Mouse (Mus musculus) midbrain, embryonic 12.5 days (tissue): ENCODE results near the gene Gpr156. TPM values are rescaled to one million over a fixed set of nuclear protein-coding genes. Genes with fewer than 3 reads are reported as not detected.

ENCODE experiments used
- ATAC-seq: fragments of 200-750 bp; cut with Nextera tagmentation; 2 replicates; pipeline ENCODE4 v1.8.0; 2017; ENCODE audit warnings: low read depth, moderate TSS enrichment, moderate library complexity; ENCODE audit not compliant: low FRiP score
- H3K27ac ChIP-seq: fragments of 300-500 bp; sonication (generic); replicated peaks from 2 replicates; pipeline ENCODE4 v1.5.1; 2016; ENCODE audit warnings: mild to moderate bottlenecking
- H3K27me3 ChIP-seq: fragments of 300-500 bp; sonication (generic); 2 replicates; pipeline ENCODE4 v1.6.1; 2016; ENCODE audit warnings: mild to moderate bottlenecking
- H3K36me3 ChIP-seq: fragments of 300-500 bp; sonication (generic); 2 replicates; pipeline ENCODE4 v1.6.1; 2016
- H3K4me1 ChIP-seq: fragments of 300-500 bp; sonication (generic); 2 replicates; pipeline ENCODE4 v1.6.1; 2016
- H3K4me2 ChIP-seq: fragments of 300-500 bp; sonication (generic); replicated peaks from 2 replicates; pipeline ENCODE4 v1.6.1; 2016; ENCODE audit warnings: mild to moderate bottlenecking, moderate library complexity
- H3K4me3 ChIP-seq: fragments of 300-500 bp; sonication (generic); 2 replicates; pipeline ENCODE4 v1.5.1; 2016; ENCODE audit warnings: mild to moderate bottlenecking
- H3K9ac ChIP-seq: fragments of 300-500 bp; sonication (generic); replicated peaks from 2 replicates; pipeline ENCODE4 v1.6.1; 2016; ENCODE audit warnings: mild to moderate bottlenecking, moderate library complexity
- H3K9me3 ChIP-seq: fragments of 300-500 bp; sonication (generic); 2 replicates; pipeline ENCODE4 v1.6.1; 2016; ENCODE audit warnings: mild to moderate bottlenecking
- WGBS: fragments of 180-500 bp; shearing (Covaris S2); methylation state at CpG from one replicate; pipeline ENCODE4 v1.1.7; 2016; 5-methylcytosine and 5-hydroxymethylcytosine counted together
- polyA plus RNA-seq: library from polyadenylated mRNA; unstranded; fragments of >200 nt; fragmentation: Nextera tagmentation; extraction: Ambion mirVana; gene quantifications from 2 replicates; pipeline ENCODE4 v1.2.1, GENCODE M21; 2016

Gene Gpr156
- polyA plus RNA-seq, 1 experiment from 2014 or later: 6.8 TPM

DNA sequence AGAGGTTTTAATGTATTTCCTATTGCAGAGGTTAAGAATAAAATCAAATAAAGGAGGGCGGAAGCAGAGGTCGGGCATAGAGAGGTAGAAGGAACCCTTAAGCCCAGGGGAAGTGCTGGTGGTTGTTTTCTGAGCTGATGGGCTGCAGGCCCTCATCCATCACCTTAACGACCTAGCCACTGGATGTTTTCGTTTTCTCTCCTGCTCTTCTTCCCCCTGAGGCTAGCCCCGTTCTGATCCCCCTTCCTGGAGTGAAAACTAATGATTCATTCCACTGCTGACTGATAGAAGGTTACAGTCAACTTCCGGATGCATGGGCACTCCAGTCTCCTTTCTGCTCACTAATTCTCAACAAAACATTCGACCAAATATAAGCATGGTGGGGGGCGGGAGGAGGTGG, 76.5 kb downstream of the Gpr156 start:
- no peak overlapping the region for H3K9ac ChIP-seq
- H3K4me2 ChIP-seq: no peak overlapping the region
- no peaks in the 10 kb centered on the region for H3K36me3 ChIP-seq
- no peak for ATAC-seq
- H3K27me3 ChIP-seq: no peaks in the 10 kb centered on the region
- H3K9me3 ChIP-seq: no peaks in the 10 kb centered on the region
- H3K4me1 ChIP-seq: peaks cover 51% of the 10 kb centered on the region
- 58% methylated on average over 8 of the region's 8 CpGs for WGBS
- H3K4me3 ChIP-seq: no peak overlapping the region
- 0 out of 2 replicates have a peak overlapping the region, but pooled peaks have one; percentile 10 for H3K27ac ChIP-seq

DNA sequence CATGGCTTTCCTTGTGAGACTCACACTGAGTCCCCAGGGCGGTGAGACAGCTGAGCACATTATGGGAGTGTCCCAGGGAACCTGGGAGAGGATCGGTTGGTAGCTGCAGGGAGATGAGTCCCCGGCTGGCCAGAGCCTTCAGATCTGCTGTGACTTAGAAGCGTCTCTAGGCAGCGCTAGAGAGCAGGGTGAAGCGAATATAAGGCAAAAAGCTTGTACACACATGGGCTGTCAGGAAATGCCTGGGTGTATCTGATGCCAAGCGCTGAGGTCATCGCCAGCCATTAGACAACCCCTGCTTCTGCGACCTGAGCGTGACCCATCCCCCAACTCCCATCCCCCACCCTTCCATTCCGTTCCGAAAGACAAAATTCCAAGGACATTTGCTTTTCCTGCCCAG, 78.4 kb downstream of the Gpr156 start:
- peaks cover 45% of the 10 kb centered on the region for H3K4me1 ChIP-seq
- no peak overlapping the region for H3K27ac ChIP-seq
- H3K4me3 ChIP-seq: no peak overlapping the region
- H3K9me3 ChIP-seq: no peaks in the 10 kb centered on the region
- H3K4me2 ChIP-seq: no peak overlapping the region
- H3K36me3 ChIP-seq: no peaks in the 10 kb centered on the region
- WGBS: 25% methylated on average over 12 of the region's 12 CpGs
- H3K9ac ChIP-seq: no peak overlapping the region
- H3K27me3 ChIP-seq: no peaks in the 10 kb centered on the region
- ATAC-seq: peak; percentile 3; the same call in 1 of the 2 replicates

DNA sequence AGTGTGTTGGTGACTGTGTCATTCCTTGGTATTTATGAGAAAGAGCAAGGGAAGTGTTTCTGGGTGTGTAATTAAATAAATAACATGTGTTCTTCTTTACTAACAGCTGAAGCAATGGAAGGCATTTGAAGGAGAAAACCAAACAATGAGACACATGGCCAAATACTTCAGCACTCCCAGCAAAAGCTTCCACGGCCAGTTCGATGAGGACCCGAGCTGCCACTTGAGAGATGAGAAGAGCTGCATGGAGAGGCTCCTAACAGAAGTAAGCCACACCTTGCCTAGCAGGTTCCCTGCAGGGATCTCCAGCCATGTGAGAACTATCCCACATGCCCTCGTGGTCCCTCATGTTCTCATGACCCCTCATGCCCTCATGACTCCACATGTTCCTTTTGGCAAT, 81.5 kb downstream of the Gpr156 start:
- WGBS: 78% methylated on average over 4 of the region's 4 CpGs
- peaks cover 48% of the 10 kb centered on the region for H3K4me1 ChIP-seq
- H3K4me3 ChIP-seq: no peak overlapping the region
- H3K9me3 ChIP-seq: no peaks in the 10 kb centered on the region
- no peak overlapping the region for H3K4me2 ChIP-seq
- H3K27ac ChIP-seq: no peak overlapping the region
- ATAC-seq: no peak
- H3K36me3 ChIP-seq: no peaks in the 10 kb centered on the region
- H3K9ac ChIP-seq: no peak overlapping the region
- H3K27me3 ChIP-seq: no peaks in the 10 kb centered on the region

DNA sequence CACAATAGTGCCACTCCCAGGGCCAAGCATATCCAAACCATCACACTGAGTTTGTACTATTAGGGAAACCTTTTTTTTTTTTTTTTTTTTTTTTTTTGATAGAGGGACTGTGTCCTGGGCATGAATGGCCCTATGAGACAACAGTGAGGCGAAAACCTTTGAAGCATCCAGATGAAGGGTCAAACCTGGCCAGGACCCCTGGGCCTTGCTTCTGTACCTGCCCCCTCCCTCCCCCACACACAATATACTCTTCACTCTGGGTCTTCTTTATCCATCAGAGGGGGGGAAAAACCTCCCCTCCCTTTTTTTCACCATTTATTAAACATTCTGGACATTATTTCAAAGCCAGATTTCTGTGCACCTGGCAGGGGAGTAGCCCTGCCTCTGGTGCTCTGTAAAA, 83.5 kb downstream of the Gpr156 start:
- Histone ChIP-seq H3K4me1 (peaks cover 29% of the 10 kb centered on the region), H3K9ac (no peak overlapping the region), H3K4me2 (no peak overlapping the region), H3K27me3 (no peaks in the 10 kb centered on the region), H3K9me3 (no peaks in the 10 kb centered on the region), H3K36me3 (peaks cover 6% of the 10 kb centered on the region; the same call in 1 of the 2 replicates), H3K27ac (peak overlapping the region; percentile 89), H3K4me3 (no peak overlapping the region)
- peak; percentile 59 for ATAC-seq
- WGBS: 56% methylated on average over 1 of the region's 1 CpGs

DNA sequence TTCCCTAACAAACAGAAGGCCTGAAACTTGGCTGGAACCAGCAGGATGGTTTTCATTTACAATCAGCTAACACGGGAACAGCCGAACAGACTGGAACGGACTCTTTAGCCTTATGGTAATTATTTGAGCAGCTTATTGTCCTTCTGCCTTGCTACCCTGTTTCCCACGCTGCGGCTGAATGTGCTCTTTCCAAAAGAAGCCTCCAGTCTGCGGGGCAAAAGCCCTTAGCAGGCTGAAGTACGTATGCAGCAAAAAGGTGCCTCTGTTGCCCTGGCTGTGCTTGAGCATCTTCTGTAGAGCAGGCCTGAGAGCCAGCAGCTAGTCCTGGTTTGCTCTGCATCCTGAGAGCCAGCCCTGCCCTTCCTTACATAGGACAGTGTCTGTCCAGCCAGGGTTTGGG, 83.9 kb downstream of the Gpr156 start:
- H3K36me3 ChIP-seq: peaks cover 11% of the 10 kb centered on the region
- H3K9me3 ChIP-seq: no peaks in the 10 kb centered on the region
- ATAC-seq: peak; percentile 83
- no peak overlapping the region for H3K9ac ChIP-seq
- 15% methylated on average over 7 of the region's 7 CpGs for WGBS
- H3K4me1 ChIP-seq: peaks cover 25% of the 10 kb centered on the region
- H3K4me2 ChIP-seq: no peak overlapping the region
- no peak overlapping the region for H3K4me3 ChIP-seq
- peak overlapping the region; percentile 89 for H3K27ac ChIP-seq
- H3K27me3 ChIP-seq: no peaks in the 10 kb centered on the region

DNA sequence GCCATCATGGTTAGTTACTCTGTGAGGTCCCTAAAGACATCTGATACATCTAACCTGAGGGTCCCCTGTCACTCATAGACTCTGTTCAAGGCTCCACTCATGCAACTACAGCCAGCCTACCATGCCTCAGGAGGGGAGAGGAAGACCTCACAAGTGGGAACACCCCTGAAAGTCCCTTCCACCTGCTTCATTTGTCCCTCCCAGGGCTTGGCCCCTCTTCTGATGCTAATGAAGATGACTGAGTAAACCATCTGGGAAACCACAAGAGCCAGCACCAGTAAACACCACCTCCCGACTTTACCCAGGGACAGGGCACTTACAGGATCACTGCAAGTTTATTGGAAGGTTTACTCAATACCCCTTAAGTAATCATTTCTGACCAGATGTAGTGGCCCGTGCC, 85.5 kb downstream of the Gpr156 start:
- Histone ChIP-seq H3K27me3 (no peaks in the 10 kb centered on the region), H3K4me3 (no peak overlapping the region), H3K9ac (no peak overlapping the region), H3K9me3 (no peaks in the 10 kb centered on the region), H3K4me2 (no peak overlapping the region), H3K36me3 (peaks cover 17% of the 10 kb centered on the region), H3K4me1 (peaks cover 25% of the 10 kb centered on the region), H3K27ac (0 out of 2 replicates have a peak overlapping the region, but pooled peaks have one; percentile 89)
- no peak for ATAC-seq
- WGBS: 46% methylated on average over 2 of the region's 2 CpGs

DNA sequence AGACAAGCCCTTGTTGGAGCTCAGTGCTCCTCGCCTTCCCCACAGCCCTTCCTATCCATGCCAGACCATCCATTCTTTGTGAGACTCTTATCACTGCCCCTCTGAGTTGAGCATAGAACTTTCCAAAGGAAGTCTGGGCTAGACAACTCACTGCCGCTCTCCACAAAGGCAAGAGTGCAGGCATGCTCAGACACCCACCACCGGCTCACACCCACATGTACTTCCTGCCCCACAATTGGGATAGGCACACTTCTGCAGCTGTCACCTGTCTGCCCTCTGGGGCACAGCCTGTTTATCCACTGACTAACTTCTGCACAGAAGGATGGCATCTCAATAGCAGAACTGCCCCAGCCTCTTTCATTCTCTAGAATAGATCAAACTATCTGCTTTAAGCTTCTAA, 86.2 kb downstream of the Gpr156 start:
- no peak overlapping the region for H3K4me3 ChIP-seq
- H3K27ac ChIP-seq: no peak overlapping the region

DNA sequence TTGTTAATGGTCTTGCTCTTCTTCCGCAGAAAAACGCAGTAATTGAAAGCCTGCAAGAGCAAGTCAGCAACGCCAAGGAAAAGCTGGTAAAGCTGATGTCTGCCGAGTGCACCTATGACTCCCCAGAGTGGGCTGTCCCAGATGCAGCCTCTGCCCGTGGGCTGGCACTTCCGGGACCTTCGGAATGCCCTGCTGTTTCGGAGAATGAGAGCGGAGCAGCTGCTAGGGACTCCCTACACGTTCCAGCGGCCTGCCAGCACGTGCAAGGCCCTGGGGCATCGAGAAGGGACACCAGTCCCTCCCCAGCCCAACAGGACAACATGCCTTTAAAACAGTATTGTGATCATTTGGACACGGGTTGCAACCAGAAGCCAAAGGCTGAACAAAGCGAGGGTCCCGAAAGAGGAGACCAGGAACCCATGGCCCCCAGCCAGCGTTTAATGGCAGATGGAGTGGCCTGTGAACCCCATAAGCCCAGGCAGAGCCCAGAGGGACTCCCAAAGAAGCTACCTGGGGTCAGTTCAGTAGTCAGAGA, 88.3 kb downstream of the Gpr156 start:
- Histone ChIP-seq H3K36me3 (peaks cover 17% of the 10 kb centered on the region), H3K4me2 (no peak overlapping the region), H3K27ac (no peak overlapping the region), H3K9me3 (no peaks in the 10 kb centered on the region), H3K27me3 (no peaks in the 10 kb centered on the region), H3K4me1 (peaks cover 23% of the 10 kb centered on the region), H3K9ac (no peak overlapping the region), H3K4me3 (no peak overlapping the region)
- WGBS: 90% methylated on average over 17 of the region's 17 CpGs
- ATAC-seq: no peak

More for the DNA sequence above, 86.2 kb downstream of the Gpr156 start:
- no peak for ATAC-seq
- Histone ChIP-seq H3K27me3 (no peaks in the 10 kb centered on the region), H3K9me3 (no peaks in the 10 kb centered on the region), H3K36me3 (peaks cover 17% of the 10 kb centered on the region), H3K4me1 (peaks cover 25% of the 10 kb centered on the region), H3K9ac (no peak overlapping the region), H3K4me2 (no peak overlapping the region)
- WGBS: 90% methylated on average over 3 of the region's 3 CpGs

DNA sequence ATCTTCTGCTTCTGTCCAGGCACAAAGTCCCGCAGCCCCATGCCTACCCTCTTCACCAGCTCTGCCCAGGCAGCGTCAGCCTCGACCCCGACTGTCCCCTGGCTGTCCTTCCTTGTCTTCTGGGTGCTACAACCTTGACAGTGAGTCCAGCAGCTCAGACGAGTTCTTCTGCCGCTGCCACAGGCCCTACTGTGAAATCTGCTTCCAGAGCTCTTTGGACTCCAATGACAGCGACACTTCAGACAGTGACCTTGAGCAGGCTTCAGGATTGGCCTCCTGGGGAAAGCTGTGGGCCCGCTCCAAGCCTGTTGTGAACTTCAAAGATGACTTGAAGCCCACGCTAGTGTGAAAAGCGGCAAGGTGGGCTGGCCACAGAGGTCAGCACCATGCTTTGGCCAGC, 89.2 kb downstream of the Gpr156 start:
- 88% methylated on average over 10 of the region's 10 CpGs for WGBS
- H3K27me3 ChIP-seq: no peaks in the 10 kb centered on the region
- no peaks in the 10 kb centered on the region for H3K9me3 ChIP-seq
- peaks cover 14% of the 10 kb centered on the region for H3K4me1 ChIP-seq
- H3K4me3 ChIP-seq: no peak overlapping the region
- H3K9ac ChIP-seq: no peak overlapping the region
- ATAC-seq: no peak
- no peak overlapping the region for H3K4me2 ChIP-seq
- no peak overlapping the region for H3K27ac ChIP-seq
- peaks cover 17% of the 10 kb centered on the region for H3K36me3 ChIP-seq

DNA sequence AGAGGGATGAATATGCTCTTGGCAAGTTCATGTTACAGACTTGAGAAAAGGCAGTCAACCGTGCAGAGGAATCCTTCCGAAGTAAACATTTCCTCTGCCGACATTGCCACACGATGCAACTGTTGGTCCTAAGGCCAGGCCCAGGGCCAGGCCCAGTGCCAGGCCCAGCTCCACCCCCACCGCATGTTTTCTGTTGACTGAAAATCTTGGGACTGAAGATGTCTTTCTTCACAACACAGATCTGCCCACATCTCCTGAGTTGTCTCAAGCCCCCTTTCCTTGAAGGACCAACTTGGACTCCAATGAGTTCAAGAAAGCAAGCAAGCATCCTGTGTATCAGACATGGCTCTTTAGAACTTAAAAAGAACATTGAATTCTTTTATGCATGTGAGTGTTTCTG, 92.1 kb downstream of the Gpr156 start:
- Histone ChIP-seq H3K4me3 (no peak overlapping the region), H3K27ac (no peak overlapping the region), H3K9ac (no peak overlapping the region), H3K4me2 (no peak overlapping the region), H3K4me1 (no peaks in the 10 kb centered on the region), H3K27me3 (no peaks in the 10 kb centered on the region), H3K9me3 (no peaks in the 10 kb centered on the region), H3K36me3 (peaks cover 17% of the 10 kb centered on the region)
- WGBS: 90% methylated on average over 5 of the region's 5 CpGs
- ATAC-seq: no peak

DNA sequence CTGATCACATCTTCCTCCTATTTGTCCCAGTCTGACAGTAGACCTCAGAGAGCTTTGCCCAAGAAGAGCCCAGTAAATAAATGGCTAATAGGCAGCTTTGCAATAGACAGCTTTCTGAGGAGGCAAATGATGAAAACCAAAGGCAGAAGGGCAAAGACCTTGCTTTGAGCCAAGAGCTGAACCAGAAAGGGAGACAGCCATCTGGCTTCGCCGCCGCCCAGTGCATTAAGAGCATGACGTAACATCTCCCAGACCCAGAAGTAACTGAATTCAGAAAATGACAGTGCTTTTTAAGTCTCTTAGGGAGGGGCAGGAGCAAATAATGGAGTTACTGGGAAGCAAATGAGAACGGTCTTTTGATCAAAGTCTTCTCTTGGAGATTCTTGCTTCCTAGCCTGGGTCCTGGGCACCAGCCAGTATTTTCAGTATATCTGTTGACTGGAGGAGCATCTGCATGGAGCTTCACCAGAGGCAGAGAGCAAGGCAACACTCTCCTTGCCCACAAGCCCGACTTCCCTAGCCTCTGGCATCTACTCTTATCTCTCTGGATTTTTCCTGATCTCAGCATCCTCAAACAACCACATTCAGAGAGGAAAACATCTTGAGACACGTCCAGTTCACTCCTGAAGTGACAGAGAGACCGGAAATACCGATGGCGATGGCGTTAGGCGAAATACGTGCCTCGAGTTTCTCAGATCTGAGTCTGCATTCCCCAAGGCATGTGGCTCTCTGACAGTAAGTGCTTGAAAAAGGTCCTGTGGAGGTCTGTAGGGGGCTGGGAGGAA, 92.9 kb downstream of the Gpr156 start:
- WGBS: 90% methylated on average over 14 of the region's 14 CpGs
- Histone ChIP-seq H3K4me3 (no peak overlapping the region), H3K9ac (no peak overlapping the region), H3K4me1 (no peaks in the 10 kb centered on the region), H3K4me2 (no peak overlapping the region), H3K27me3 (no peaks in the 10 kb centered on the region), H3K36me3 (peaks cover 16% of the 10 kb centered on the region), H3K9me3 (no peaks in the 10 kb centered on the region), H3K27ac (no peak overlapping the region)
- ATAC-seq: no peak

DNA sequence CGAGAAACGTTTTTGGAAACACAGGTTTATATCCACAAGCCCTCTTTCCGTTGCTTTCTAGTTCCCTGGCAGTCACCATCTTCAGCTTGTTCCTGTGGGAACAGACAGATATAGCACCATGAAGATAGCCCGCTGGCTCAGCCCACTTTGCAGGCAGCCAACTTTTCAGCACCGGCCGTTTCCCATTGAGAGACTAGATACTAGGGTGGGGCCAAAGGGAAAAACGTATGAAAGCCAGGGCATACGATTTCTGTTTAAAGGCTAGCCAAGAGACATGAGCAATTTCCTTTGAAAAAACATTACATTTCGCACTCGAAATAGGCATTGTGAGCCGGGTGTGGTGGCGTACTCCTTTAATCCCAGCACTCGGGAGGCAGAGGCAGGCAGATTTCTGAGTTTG, 95.2 kb downstream of the Gpr156 start:
- 93% methylated on average over 13 of the region's 13 CpGs for WGBS
- no peak overlapping the region for H3K9ac ChIP-seq
- H3K9me3 ChIP-seq: no peaks in the 10 kb centered on the region
- H3K4me3 ChIP-seq: no peak overlapping the region
- H3K36me3 ChIP-seq: no peaks in the 10 kb centered on the region
- no peaks in the 10 kb centered on the region for H3K4me1 ChIP-seq
- no peaks in the 10 kb centered on the region for H3K27me3 ChIP-seq
- H3K27ac ChIP-seq: no peak overlapping the region
- H3K4me2 ChIP-seq: no peak overlapping the region
- ATAC-seq: no peak
